Mouse (Mus musculus) layer of hippocampus, adult 6 months (tissue): ENCODE data around the gene 1700013H16Rik. TPM values are rescaled to one million over a fixed set of nuclear protein-coding genes. Genes with fewer than 3 reads are reported as not detected.

ENCODE experiments used
- long read RNA-seq, 2 experiments: library from polyadenylated mRNA; unstranded; transcript quantifications; one replicate each; pipeline ENCODE4 v2.0.0; 2019 to 2020
- polyA plus RNA-seq: library from polyadenylated mRNA; unstranded; fragments of <200 nt; fragmentation: Nextera tagmentation; gene quantifications from 2 replicates; pipeline ENCODE4 v1.2.3, GENCODE M21; 2021

The 1700013H16Rik gene
- not detected in 2 replicates for polyA plus RNA-seq
- long read RNA-seq, experiment 1 = 0 reads
- long read RNA-seq, experiment 2 = 0 reads

DNA sequence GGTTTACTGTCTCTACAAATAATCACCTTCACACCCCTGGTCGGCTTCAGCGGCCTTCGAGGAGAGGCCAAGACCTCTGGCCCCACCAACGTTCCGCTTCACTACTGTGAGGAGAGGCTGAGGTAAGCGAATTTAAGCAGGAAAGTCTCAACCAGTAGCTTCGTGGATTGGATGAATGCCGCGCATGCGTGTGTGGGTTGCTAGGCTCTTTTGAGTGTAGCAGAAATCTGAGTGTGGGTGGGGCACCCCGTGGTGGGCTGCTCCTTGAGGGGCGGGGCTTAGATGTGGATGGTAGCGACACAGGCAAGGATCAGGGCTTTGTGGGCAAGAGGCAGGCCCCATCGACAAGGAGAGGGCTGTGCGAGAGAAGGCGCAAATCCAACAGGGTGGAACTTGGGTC is at the start of gene 1700013H16Rik:
Gene 1700013H16Rik, minus strand, starts transcription at position 96 of the 400 bp plus-strand sequence.

GRCm38 (mm10) chrX:53797519-53797918 is 39.9 kb upstream of the 1700013H16Rik start, which contains the start of gene Xlr:
TSS of gene Xlr (minus strand) at chrX:53797706.

DNA sequence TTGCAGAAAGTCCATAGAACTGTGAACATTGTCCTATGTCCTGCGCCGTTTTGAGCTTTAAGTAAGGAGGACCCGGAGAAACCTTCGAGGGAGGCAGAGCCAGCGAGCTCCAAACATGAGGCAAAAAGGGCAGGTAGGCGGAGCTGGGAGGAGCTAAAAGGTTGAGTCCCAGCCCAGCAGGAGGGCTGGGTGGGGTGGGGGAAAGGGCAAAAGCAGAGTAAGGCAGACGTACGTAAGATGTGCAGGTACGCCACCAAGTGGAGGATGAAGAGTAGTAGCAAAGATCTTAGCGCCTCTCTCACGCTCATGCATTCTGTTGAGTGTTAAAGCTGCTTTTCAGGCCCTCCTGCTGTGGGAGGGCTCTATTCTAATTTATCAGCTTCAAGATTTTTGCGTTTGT is 18.6 kb upstream of the 1700013H16Rik start, which contains the start of gene Zfp36l3:
Gene Zfp36l3, minus strand, starts transcription at position 119 of the 400 bp plus-strand sequence.

GRCm38 (mm10) chrX:53724596-53724995 is 33.0 kb downstream of the 1700013H16Rik start, which contains the start of gene 4930502E18Rik:
TSS of gene 4930502E18Rik (plus strand) at chrX:53724826.

Other genes with a start within 250 kb of the 1700013H16Rik start
- gene Rtl8c, start 149.8 kb downstream of the 1700013H16Rik start, polyA plus RNA-seq = 279 and 311 TPM in 2 replicates
- not detected in 2 replicates for gene Gm14597, start 148.9 kb downstream of the 1700013H16Rik start, polyA plus RNA-seq
- 61.4 TPM in 2 replicates for gene Rtl8a, start 114.1 kb downstream of the 1700013H16Rik start, polyA plus RNA-seq
- gene Rtl8b, start 87.4 kb downstream of the 1700013H16Rik start, polyA plus RNA-seq = 24.4 and 25.2 TPM in 2 replicates
- gene 4930502E18Rik, start 33.0 kb downstream of the 1700013H16Rik start, polyA plus RNA-seq = 0.25 and 0.58 TPM in 2 replicates
- not detected in 2 replicates for gene Zfp36l3, start 18.6 kb upstream of the 1700013H16Rik start, polyA plus RNA-seq
- 3.2 and 3.7 TPM in 2 replicates for gene Xlr, start 39.9 kb upstream of the 1700013H16Rik start, polyA plus RNA-seq